Mouse (Mus musculus): ENCODE measurements around the gene Anks6.

Gene Anks6

GRCm38 (mm10) chr4:46990281-46991015, 66.8 kb downstream of the Anks6 start:
- DNase-seq (ENCODE audit: low read depth, low spot score) = no peak

- no peak for DNase-seq (ENCODE audit: low read depth, low spot score)
These were observed 67.4 kb downstream of the Anks6 start for GRCm38 (mm10) chr4:46989842-46990241.

- DNase-seq (ENCODE audit: low read depth, low spot score) = no peak
These were observed 68.4 kb downstream of the Anks6 start for GRCm38 (mm10) chr4:46988824-46989223.

GRCm38 (mm10) chr4:46988257-46988656, 69.0 kb downstream of the Anks6 start:
- no peak for DNase-seq (ENCODE audit: low read depth, low spot score)

- DNase-seq (ENCODE audit: low read depth, low spot score) = no peak
These were observed 69.4 kb downstream of the Anks6 start for GRCm38 (mm10) chr4:46987809-46988208.

GRCm38 (mm10) chr4:46986054-46986453, 71.2 kb downstream of the Anks6 start:
- no peak for DNase-seq (ENCODE audit: low read depth, low spot score)

- DNase-seq (ENCODE audit: low read depth, low spot score) = no peak
These were observed 74.3 kb downstream of the Anks6 start for GRCm38 (mm10) chr4:46982912-46983311.

GRCm38 (mm10) chr4:46982094-46982493, 75.1 kb downstream of the Anks6 start:
- DNase-seq (ENCODE audit: low read depth, low spot score) = no peak

GRCm38 (mm10) chr4:46978371-46978770, 78.9 kb downstream of the Anks6 start:
- DNase-seq (ENCODE audit: low read depth, low spot score) = peak; percentile 45

- no peak for DNase-seq (ENCODE audit: low read depth, low spot score)
These were observed 80.1 kb downstream of the Anks6 start for GRCm38 (mm10) chr4:46977161-46977560.

- DNase-seq (ENCODE audit: low read depth, low spot score) = no peak
These were observed 80.6 kb downstream of the Anks6 start for GRCm38 (mm10) chr4:46976671-46977071.

- no peak for DNase-seq (ENCODE audit: low read depth, low spot score)
These were observed 83.9 kb downstream of the Anks6 start for GRCm38 (mm10) chr4:46973322-46973721.

- no peak for DNase-seq (ENCODE audit: low read depth, low spot score)
These were observed 89.2 kb downstream of the Anks6 start for GRCm38 (mm10) chr4:46967981-46968380.

GRCm38 (mm10) chr4:46966551-46966950, 90.7 kb downstream of the Anks6 start:
- DNase-seq (ENCODE audit: low read depth, low spot score) = no peak
